In genomic region chr10:111503071-111503470, GRCm38 (mm10) we compare ENCODE assay signal across 9 mouse cellular contexts. TPM values are rescaled to one million over a fixed set of nuclear protein-coding genes. Genes with fewer than 3 reads are reported as not detected.
DNase-seq lines count a peak whose midpoint lies in the region; ATAC-seq and TF ChIP-seq lines count a peak whose summit lies in the region.
"Had no signal": no experiment of that assay in that cellular context is flagged by ENCODE, and none has a peak within 500 bp of the region (broad histone marks: within the 10 kb centered on the region; RNA-seq: fewer than 3 reads in every experiment).

No protein-coding gene starts in this region.

- no peak for ATAC-seq in lung, postnatal 0 days

- no peak overlapping the region for H3K4me2 ChIP-seq in lung, postnatal 0 days (replicated peaks; ENCODE audit: low read depth, low read length)

- no peaks in the 10 kb centered on the region for H3K27me3 ChIP-seq in ES-Bruce4 (ENCODE audit: control insufficient read depth, insufficient read depth, low read length, poor library complexity, severe bottlenecking)
- no peaks in the 10 kb centered on the region for H3K27me3 ChIP-seq in cerebellum, adult 2 months (ENCODE audit: control insufficient read depth, insufficient read depth, low read length)
- H3K27me3 ChIP-seq in lung, postnatal 0 days (replicated peaks; ENCODE audit: insufficient read depth, low read length): no peaks in the 10 kb centered on the region
- H3K27me3 ChIP-seq: heart, embryonic 13.5 days had no signal

- no peaks in the 10 kb centered on the region for H3K4me1 ChIP-seq in ES-Bruce4 (ENCODE audit: control insufficient read depth, insufficient read depth, low read length)
- no peaks in the 10 kb centered on the region for H3K4me1 ChIP-seq in cerebellum, adult 2 months (ENCODE audit: control insufficient read depth, insufficient read depth, low read length)
- peaks cover 3% of the 10 kb centered on the region; the same call in 1 of the 2 replicates for H3K4me1 ChIP-seq in lung, postnatal 0 days (ENCODE audit: insufficient read depth, low read depth, low read length)

- H3K27ac ChIP-seq in ES-Bruce4 (ENCODE audit: insufficient read depth, low read length): no peak overlapping the region
- no peak overlapping the region for H3K27ac ChIP-seq in cerebellum, adult 2 months (ENCODE audit: insufficient read depth, low read length)
- H3K27ac ChIP-seq in lung, postnatal 0 days (ENCODE audit: low read length): no peak overlapping the region
- H3K27ac ChIP-seq: heart, embryonic 13.5 days had no signal

- H3K36me3 ChIP-seq in ES-Bruce4 (ENCODE audit: control insufficient read depth, insufficient read depth, low read length, poor library complexity, severe bottlenecking): peaks cover 6% of the 10 kb centered on the region
- H3K36me3 ChIP-seq in lung, postnatal 0 days (ENCODE audit: insufficient read depth, low read length): no peaks in the 10 kb centered on the region

- peak; percentile 78 for DNase-seq in 416B (ENCODE audit: low read depth)
- peak; percentile 67 to 80 for DNase-seq in cerebellum, adult 2 months
- peak; percentile 76 for DNase-seq in gastrocnemius, postnatal 10 days
- DNase-seq in layer of hippocampus, adult 11-12 months (ENCODE audit: low spot score): peak; percentile 83
- peak; percentile 82 for DNase-seq in lung, postnatal 0 days (ENCODE audit: low spot score)
- DNase-seq in right cerebral cortex, postnatal 25 days: peak; percentile 67
- peak; percentile 53 to 80 for DNase-seq in urinary bladder, postnatal 4 days (ENCODE audit: low spot score in 2 of 2)

- peak; percentile 18 for TF ChIP-seq CTCF in ES-Bruce4 (IDR thresholded peaks at IDR 0.05; ENCODE audit: low read depth, low read length)
- TF ChIP-seq CTCF in cerebellum, adult 2 months (IDR thresholded peaks at IDR 0.05; ENCODE audit: borderline replicate concordance, insufficient read depth, low read depth, low read length): peak; percentile 77
- TF ChIP-seq CTCF in lung, postnatal 0 days (IDR thresholded peaks at IDR 0.05): peak; percentile 91

- TF ChIP-seq POLR2A in ES-Bruce4 (IDR thresholded peaks at IDR 0.05; ENCODE audit: insufficient read depth, low read length): no peak
- no peak for TF ChIP-seq POLR2A in cerebellum, adult 2 months (IDR thresholded peaks at IDR 0.05; ENCODE audit: borderline replicate concordance, insufficient read depth, low read length)

- no peak overlapping the region for H3K9ac ChIP-seq in ES-Bruce4 (ENCODE audit: low read depth, poor library complexity, severe bottlenecking)
- no peak overlapping the region for H3K9ac ChIP-seq in lung, postnatal 0 days (replicated peaks; ENCODE audit: low read depth)

- no peak overlapping the region for H3K4me3 ChIP-seq in ES-Bruce4 (ENCODE audit: low read depth, low read length)
- no peak overlapping the region for H3K4me3 ChIP-seq in cerebellum, adult 2 months (replicated peaks; ENCODE audit: insufficient read depth, low read depth, low read length)
- no peak overlapping the region for H3K4me3 ChIP-seq in lung, postnatal 0 days (ENCODE audit: low read depth, low read length)
- H3K4me3 ChIP-seq: heart, embryonic 13.5 days had no signal

- no peaks in the 10 kb centered on the region for H3K9me3 ChIP-seq in ES-Bruce4 (replicated peaks; ENCODE audit: control insufficient read depth, insufficient read depth, low read length, poor library complexity, severe bottlenecking)
- no peaks in the 10 kb centered on the region for H3K9me3 ChIP-seq in lung, postnatal 0 days (ENCODE audit: low read length)
- H3K9me3 ChIP-seq: heart, embryonic 13.5 days had no signal

- WGBS in cerebellum, adult 2 months: under 1% methylated on average over 3 of the region's 3 CpGs
- WGBS in lung, postnatal 0 days: 0% methylated on average over 3 of the region's 3 CpGs

- TF ChIP-seq EP300 in ES-Bruce4 (IDR thresholded peaks at IDR 0.05; ENCODE audit: insufficient read depth, low read depth, low read length): no peak
- peak; percentile 43; the same call in 1 of the 2 replicates for TF ChIP-seq EP300 in lung, postnatal 0 days (IDR thresholded peaks at IDR 0.05)

RNA-seq across cellular contexts. Expression of gene Phlda1, which starts 3.0 kb away (rescaled TPM):
- 12.6 and 15.3 TPM in 2 replicates for polyA plus RNA-seq in ES-Bruce4 (2011; ENCODE audit: insufficient read depth, insufficient read length, low read depth, missing spikeins)
- polyA plus RNA-seq in cerebellum, adult 2 months (2012; rRNA removed): 13.4 and 17.5 TPM in 2 replicates
- 1 to 10 TPM; 7.2 to 8.2 TPM for total RNA-seq in gastrocnemius, postnatal 10 days (2021)
- 97.0 and 100.0 TPM in 2 replicates for polyA plus RNA-seq in lung, postnatal 0 days (2015; fragmentation: Nextera tagmentation; extraction: Ambion mirVana)

RNA-seq across cellular contexts. Expression of gene Nap1l1, which starts 30.0 kb away (rescaled TPM):
- 1,132 and 1,280 TPM in 2 replicates for polyA plus RNA-seq in ES-Bruce4 (2011; ENCODE audit: insufficient read depth, insufficient read length, low read depth, missing spikeins)
- 108 and 117 TPM in 2 replicates for polyA plus RNA-seq in cerebellum, adult 2 months (2012; rRNA removed)
- 10 to 100 TPM; 63.3 to 82.9 TPM for total RNA-seq in gastrocnemius, postnatal 10 days (2021)
- 127 and 133 TPM in 2 replicates for polyA plus RNA-seq in lung, postnatal 0 days (2015; fragmentation: Nextera tagmentation; extraction: Ambion mirVana)

Comparison
In these comparisons a context has a peak if more than half of its experiments do, and no peak if none do; other contexts are left out.
1. CTCF ChIP-seq: peak in every context shown above with its lines; median percentile 91 in lung, postnatal 0 days; 77 in cerebellum, adult 2 months; 18 in ES-Bruce4.